Mouse (Mus musculus): Measurements from ENCODE around the gene Renbp. TPM values are rescaled to one million over a fixed set of nuclear protein-coding genes. Genes with fewer than 3 reads are reported as not detected.

The Renbp gene
- polyA plus RNA-seq, 1 experiment from 2014 or later = 33.6 TPM

DNA sequence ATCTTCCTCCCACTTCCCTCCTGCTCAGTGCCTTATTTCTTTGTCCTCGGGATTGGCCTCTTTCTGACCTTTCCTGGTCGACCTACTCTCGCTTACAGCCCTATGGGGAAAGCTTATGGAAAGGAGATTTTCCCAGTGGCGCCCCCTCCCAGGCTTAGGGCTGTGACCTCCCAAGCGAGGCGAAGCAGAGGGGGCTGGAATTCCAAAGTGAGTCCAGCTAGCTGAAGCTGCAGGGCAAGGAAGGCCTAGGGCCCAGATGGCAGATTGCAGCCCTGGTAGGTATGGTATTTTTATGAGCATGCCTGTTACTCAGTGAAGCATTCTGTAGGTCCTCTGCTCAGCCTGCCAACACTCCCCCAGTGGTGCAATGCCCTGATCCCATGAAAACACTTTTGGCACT lies 49.2 kb downstream of the Renbp start:
- Histone ChIP-seq H3K27ac (ENCODE audit: low read depth) (no peak overlapping the region), H3K27me3 (ENCODE audit: insufficient read depth, low read length) (peaks cover 13% of the 10 kb centered on the region), H3K4me1 (ENCODE audit: insufficient read depth) (no peaks in the 10 kb centered on the region), H3K4me2 (no peak overlapping the region), H3K9me3 (ENCODE audit: low read depth, low read length) (no peaks in the 10 kb centered on the region), H3K9ac (no peak overlapping the region), H3K4me3 (ENCODE audit: low read depth, low read length) (no peak overlapping the region), H3K36me3 (ENCODE audit: insufficient read depth) (no peaks in the 10 kb centered on the region)
- no peak for TF ChIP-seq CTCF (IDR thresholded peaks at IDR 0.05; ENCODE audit: low read depth)
- 23% methylated on average over 6 of the region's 6 CpGs for WGBS
- ATAC-seq (ENCODE audit: insufficient read depth) (no peak), DNase-seq (no peak)

GRCm38 (mm10) chrX:73881036-73881427 lies 49.6 kb downstream of the Renbp start:
- no peak for DNase-seq
- Histone ChIP-seq H3K4me2 (peak overlapping the region; percentile 66), H3K27me3 (ENCODE audit: insufficient read depth, low read length) (peaks cover 13% of the 10 kb centered on the region), H3K4me3 (ENCODE audit: low read depth, low read length) (peak overlapping the region; percentile 36), H3K9ac (no peak overlapping the region), H3K27ac (ENCODE audit: low read depth) (no peak overlapping the region), H3K4me1 (ENCODE audit: insufficient read depth) (no peaks in the 10 kb centered on the region), H3K36me3 (ENCODE audit: insufficient read depth) (no peaks in the 10 kb centered on the region), H3K9me3 (ENCODE audit: low read depth, low read length) (no peaks in the 10 kb centered on the region)
- ATAC-seq (ENCODE audit: insufficient read depth) = peak; percentile 17; the same call in 1 of the 2 replicates
- WGBS = 13% methylated on average over 16 of the region's 16 CpGs
- TF ChIP-seq CTCF (IDR thresholded peaks at IDR 0.05; ENCODE audit: low read depth) = no peak

- H3K9me3 ChIP-seq (ENCODE audit: low read depth, low read length) = no peaks in the 10 kb centered on the region
- ATAC-seq (ENCODE audit: insufficient read depth) (peak; percentile 58), DNase-seq (peak; percentile 29)
- peak overlapping the region; percentile 66 for H3K4me2 ChIP-seq
- H3K9ac ChIP-seq = no peak overlapping the region
- peak overlapping the region; percentile 36 for H3K4me3 ChIP-seq (ENCODE audit: low read depth, low read length)
- no peaks in the 10 kb centered on the region for H3K4me1 ChIP-seq (ENCODE audit: insufficient read depth)
- WGBS = 12% methylated on average over 36 of the region's 48 CpGs
- no peaks in the 10 kb centered on the region for H3K36me3 ChIP-seq (ENCODE audit: insufficient read depth)
- H3K27me3 ChIP-seq (ENCODE audit: insufficient read depth, low read length) = peaks cover 13% of the 10 kb centered on the region
- H3K27ac ChIP-seq (ENCODE audit: low read depth) = no peak overlapping the region
- no peak for TF ChIP-seq CTCF (IDR thresholded peaks at IDR 0.05; ENCODE audit: low read depth)
Measured at GRCm38 (mm10) chrX:73880194-73881035, 50.2 kb downstream of the Renbp start.

DNA sequence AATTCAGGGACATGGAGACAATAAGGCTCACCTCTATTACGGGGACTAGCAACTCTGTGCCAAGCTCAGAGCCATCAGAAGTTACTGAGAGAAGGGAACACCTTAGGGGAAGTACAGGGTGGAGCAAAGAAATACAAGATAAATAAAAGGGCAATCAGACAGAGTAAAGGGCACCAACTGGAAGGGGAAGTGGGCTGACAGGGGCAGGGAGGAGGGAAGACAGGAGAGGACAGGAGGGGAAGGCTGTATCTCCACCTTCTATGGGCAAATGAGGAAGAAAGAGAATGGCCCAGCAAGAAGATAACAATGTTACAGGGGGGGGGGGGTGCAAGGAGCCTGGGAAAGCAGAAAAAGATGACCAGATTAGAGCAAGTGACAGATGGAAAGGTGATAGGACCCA lies 53.6 kb downstream of the Renbp start:
- 75% methylated on average over 1 of the region's 1 CpGs for WGBS
- Histone ChIP-seq H3K27ac (ENCODE audit: low read depth) (no peak overlapping the region), H3K4me1 (ENCODE audit: insufficient read depth) (no peaks in the 10 kb centered on the region), H3K9ac (no peak overlapping the region), H3K4me3 (ENCODE audit: low read depth, low read length) (no peak overlapping the region), H3K27me3 (ENCODE audit: insufficient read depth, low read length) (peaks cover 13% of the 10 kb centered on the region), H3K9me3 (ENCODE audit: low read depth, low read length) (no peaks in the 10 kb centered on the region), H3K36me3 (ENCODE audit: insufficient read depth) (no peaks in the 10 kb centered on the region), H3K4me2 (no peak overlapping the region)
- DNase-seq = no peak
- TF ChIP-seq CTCF (IDR thresholded peaks at IDR 0.05; ENCODE audit: low read depth) = no peak
- no peak for ATAC-seq (ENCODE audit: insufficient read depth)

- H3K9me3 ChIP-seq (ENCODE audit: low read depth, low read length) = no peaks in the 10 kb centered on the region
- no peaks in the 10 kb centered on the region for H3K36me3 ChIP-seq (ENCODE audit: insufficient read depth)
- H3K4me1 ChIP-seq (ENCODE audit: insufficient read depth) = no peaks in the 10 kb centered on the region
- TF ChIP-seq CTCF (IDR thresholded peaks at IDR 0.05; ENCODE audit: low read depth) = no peak
- DNase-seq (no peak), ATAC-seq (ENCODE audit: insufficient read depth) (no peak)
- H3K4me2 ChIP-seq = no peak overlapping the region
- 59% methylated on average over 2 of the region's 2 CpGs for WGBS
- H3K27me3 ChIP-seq (ENCODE audit: insufficient read depth, low read length) = peaks cover 13% of the 10 kb centered on the region
- no peak overlapping the region for H3K27ac ChIP-seq (ENCODE audit: low read depth)
- H3K9ac ChIP-seq = no peak overlapping the region
- H3K4me3 ChIP-seq (ENCODE audit: low read depth, low read length) = no peak overlapping the region
Measured at GRCm38 (mm10) chrX:73875881-73876280, 54.8 kb downstream of the Renbp start.

Other genes starting within 250 kb of the Renbp start
- gene Bcap31, start 214.7 kb downstream of the Renbp start, polyA plus RNA-seq (2014; fragmentation: Nextera tagmentation; extraction: Ambion mirVana) = 235 and 244 TPM in 2 replicates
- gene Abcd1, start 214.3 kb downstream of the Renbp start, polyA plus RNA-seq (2014; fragmentation: Nextera tagmentation; extraction: Ambion mirVana) = 15.5 and 15.6 TPM in 2 replicates
- gene Plxnb3, start 173.8 kb downstream of the Renbp start, polyA plus RNA-seq (2014; fragmentation: Nextera tagmentation; extraction: Ambion mirVana) = 0.32 and 0.42 TPM in 2 replicates
- gene Srpk3, start 156.4 kb downstream of the Renbp start, polyA plus RNA-seq (2014; fragmentation: Nextera tagmentation; extraction: Ambion mirVana) = 1.2 and 2.1 TPM in 2 replicates
- 210 and 219 TPM in 2 replicates for gene Idh3g, start 144.0 kb downstream of the Renbp start, polyA plus RNA-seq (2014; fragmentation: Nextera tagmentation; extraction: Ambion mirVana)
- 187 and 199 TPM in 2 replicates for gene Ssr4, start 143.8 kb downstream of the Renbp start, polyA plus RNA-seq (2014; fragmentation: Nextera tagmentation; extraction: Ambion mirVana)
- gene Pdzd4, start 105.9 kb downstream of the Renbp start, polyA plus RNA-seq (2014; fragmentation: Nextera tagmentation; extraction: Ambion mirVana) = 0.99 and 1.3 TPM in 2 replicates
- gene Avpr2, start 38.7 kb downstream of the Renbp start, polyA plus RNA-seq (2014; fragmentation: Nextera tagmentation; extraction: Ambion mirVana) = not detected in 2 replicates
- gene L1cam, start 34.7 kb downstream of the Renbp start, polyA plus RNA-seq (2014; fragmentation: Nextera tagmentation; extraction: Ambion mirVana) = 1.5 and 2.8 TPM in 2 replicates
- 2.6 TPM in 2 replicates for gene Arhgap4, start 9.0 kb downstream of the Renbp start, polyA plus RNA-seq (2014; fragmentation: Nextera tagmentation; extraction: Ambion mirVana)
- 137 and 146 TPM in 2 replicates for gene Naa10, start 8.9 kb downstream of the Renbp start, polyA plus RNA-seq (2014; fragmentation: Nextera tagmentation; extraction: Ambion mirVana)
- 73.6 and 81.3 TPM in 2 replicates for gene Hcfc1, start 35.5 kb upstream of the Renbp start, polyA plus RNA-seq (2014; fragmentation: Nextera tagmentation; extraction: Ambion mirVana)
- 68.3 and 70.0 TPM in 2 replicates for gene Irak1, start 93.1 kb upstream of the Renbp start, polyA plus RNA-seq (2014; fragmentation: Nextera tagmentation; extraction: Ambion mirVana)
- not detected in 2 replicates for gene Opn1mw, start 196.6 kb upstream of the Renbp start, polyA plus RNA-seq (2014; fragmentation: Nextera tagmentation; extraction: Ambion mirVana)
- gene Mecp2, start 204.5 kb upstream of the Renbp start, polyA plus RNA-seq (2014; fragmentation: Nextera tagmentation; extraction: Ambion mirVana) = 11.6 and 11.9 TPM in 2 replicates
- not detected in 2 replicates for gene Tex28, start 237.0 kb upstream of the Renbp start, polyA plus RNA-seq (2014; fragmentation: Nextera tagmentation; extraction: Ambion mirVana)
- gene Tktl1, start 246.4 kb upstream of the Renbp start, polyA plus RNA-seq (2014; fragmentation: Nextera tagmentation; extraction: Ambion mirVana) = not detected in 2 replicates

Data from lung, embryonic 14.5 days (tissue).